25 mouse cellular contexts compared by ENCODE assay signal in the genomic region with DNA sequence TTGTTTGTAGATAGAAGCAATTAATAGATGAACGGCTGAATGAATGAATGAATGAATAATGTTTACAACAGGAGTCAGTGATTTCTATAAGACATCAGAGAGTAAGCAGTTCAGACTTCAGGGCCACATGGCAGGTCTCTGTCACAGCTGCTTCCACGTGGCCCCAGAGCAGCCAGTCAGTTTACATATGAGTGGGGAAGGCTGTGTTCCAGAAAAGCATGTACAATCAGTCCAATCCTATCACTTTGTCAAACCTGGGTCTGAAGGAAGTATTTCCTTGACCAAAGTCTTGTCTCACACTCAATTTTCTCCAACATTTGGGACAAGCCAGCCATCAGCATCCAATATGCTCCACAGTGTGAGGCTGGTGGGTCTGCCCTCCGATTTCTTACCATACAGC.
DNase-seq lines count a peak whose midpoint lies in the region; ATAC-seq lines count a peak whose summit lies in the region.
"Had no signal": no experiment of that assay in that cellular context is flagged by ENCODE, and none has a peak within 500 bp of the region (broad histone marks: within the 10 kb centered on the region; RNA-seq: fewer than 3 reads in every experiment).

No protein-coding gene starts in this region.

- 62% methylated on average over 3 of the region's 3 CpGs for WGBS in forebrain, embryonic 16.5 days
- WGBS in forebrain, embryonic 12.5 days: 81% methylated on average over 3 of the region's 3 CpGs
- WGBS in lung, embryonic 15.5 days: 36% methylated on average over 3 of the region's 3 CpGs
- 81% methylated on average over 3 of the region's 3 CpGs for WGBS in midbrain, embryonic 14.5 days
- WGBS in midbrain, embryonic 11.5 days: 80% methylated on average over 3 of the region's 3 CpGs

- H3K27ac ChIP-seq in forebrain, embryonic 16.5 days (ENCODE audit: low read length): peak overlapping the region; percentile 15; the same call in 1 of the 2 replicates
- no peak overlapping the region for H3K27ac ChIP-seq in forebrain, embryonic 12.5 days
- peak overlapping the region; percentile 68 for H3K27ac ChIP-seq in lung, embryonic 15.5 days
- H3K27ac ChIP-seq in midbrain, embryonic 14.5 days (replicated peaks; ENCODE audit: low read depth, low read length): peak overlapping the region; percentile 6
- H3K27ac ChIP-seq in midbrain, embryonic 11.5 days (ENCODE audit: low read depth, low read length): no peak overlapping the region
- H3K27ac ChIP-seq: embryonic facial prominence, embryonic 12.5 days; embryonic facial prominence, embryonic 15.5 days; gastrocnemius, adult 2 months; heart, embryonic 13.5 days; hindbrain, embryonic 14.5 days; hindbrain, postnatal 0 days had no signal

- H3K9me3 ChIP-seq in forebrain, embryonic 16.5 days (ENCODE audit: control insufficient read depth, low read length): no peaks in the 10 kb centered on the region
- no peaks in the 10 kb centered on the region for H3K9me3 ChIP-seq in forebrain, embryonic 12.5 days
- H3K9me3 ChIP-seq in lung, embryonic 15.5 days: no peaks in the 10 kb centered on the region
- H3K9me3 ChIP-seq in midbrain, embryonic 14.5 days (ENCODE audit: control insufficient read depth, low read length): no peaks in the 10 kb centered on the region
- H3K9me3 ChIP-seq in midbrain, embryonic 11.5 days (ENCODE audit: control insufficient read depth, low read length): no peaks in the 10 kb centered on the region
- H3K9me3 ChIP-seq: embryonic facial prominence, embryonic 12.5 days; embryonic facial prominence, embryonic 15.5 days; heart, embryonic 13.5 days had no signal

- H3K9ac ChIP-seq in forebrain, embryonic 16.5 days (replicated peaks; ENCODE audit: low read depth, low read length): no peak overlapping the region
- no peak overlapping the region for H3K9ac ChIP-seq in forebrain, embryonic 12.5 days
- H3K9ac ChIP-seq in lung, embryonic 15.5 days: no peak overlapping the region
- no peak overlapping the region for H3K9ac ChIP-seq in midbrain, embryonic 14.5 days (replicated peaks; ENCODE audit: low read length)
- no peak overlapping the region for H3K9ac ChIP-seq in midbrain, embryonic 11.5 days (ENCODE audit: low read length)
- H3K9ac ChIP-seq: embryonic facial prominence, embryonic 12.5 days; embryonic facial prominence, embryonic 15.5 days; forebrain, postnatal 0 days; heart, embryonic 13.5 days; hindbrain, embryonic 14.5 days had no signal

- no peak overlapping the region for H3K4me3 ChIP-seq in forebrain, embryonic 16.5 days (replicated peaks; ENCODE audit: low read length)
- H3K4me3 ChIP-seq in forebrain, embryonic 12.5 days (replicated peaks): no peak overlapping the region
- H3K4me3 ChIP-seq in lung, embryonic 15.5 days: no peak overlapping the region
- no peak overlapping the region for H3K4me3 ChIP-seq in midbrain, embryonic 14.5 days (replicated peaks; ENCODE audit: low read depth, low read length)
- no peak overlapping the region for H3K4me3 ChIP-seq in midbrain, embryonic 11.5 days (ENCODE audit: low read depth, low read length)
- H3K4me3 ChIP-seq: embryonic facial prominence, embryonic 12.5 days; embryonic facial prominence, embryonic 15.5 days; gastrocnemius, adult 2 months; heart, embryonic 13.5 days had no signal

- no peak for DNase-seq in lung, postnatal 10 days
- no peak for DNase-seq in midbrain, embryonic 14.5 days
- DNase-seq in midbrain, embryonic 11.5 days (ENCODE audit: low spot score, missing footprints): no peak
- DNase-seq: adrenal gland, adult 2 months; adrenal gland, postnatal 14 days; cerebellum, adult 11 months; cerebellum, adult 2 months; cerebellum, adult 9-11 months; cerebellum, postnatal 25 days; forebrain, postnatal 0 days; gastrocnemius, adult 2 months; gastrocnemius, postnatal 14 days; heart, adult 18-20 months; heart, postnatal 14 days; heart, postnatal 4 days had no signal

- no peak overlapping the region for H3K4me2 ChIP-seq in forebrain, embryonic 16.5 days (ENCODE audit: low read length)
- no peak overlapping the region for H3K4me2 ChIP-seq in forebrain, embryonic 12.5 days
- no peak overlapping the region for H3K4me2 ChIP-seq in lung, embryonic 15.5 days
- no peak overlapping the region for H3K4me2 ChIP-seq in midbrain, embryonic 14.5 days (ENCODE audit: low read length)
- no peak overlapping the region for H3K4me2 ChIP-seq in midbrain, embryonic 11.5 days
- H3K4me2 ChIP-seq: embryonic facial prominence, embryonic 12.5 days; embryonic facial prominence, embryonic 15.5 days; heart, embryonic 13.5 days; hindbrain, embryonic 14.5 days had no signal

- H3K4me1 ChIP-seq in forebrain, embryonic 16.5 days (replicated peaks; ENCODE audit: control insufficient read depth, insufficient read depth, low read length): peaks cover 20% of the 10 kb centered on the region
- peaks cover 11% of the 10 kb centered on the region; the same call in 1 of the 2 replicates for H3K4me1 ChIP-seq in forebrain, embryonic 12.5 days
- H3K4me1 ChIP-seq in lung, embryonic 15.5 days: peaks cover 12% of the 10 kb centered on the region
- peaks cover 17% of the 10 kb centered on the region for H3K4me1 ChIP-seq in midbrain, embryonic 14.5 days (ENCODE audit: control insufficient read depth, insufficient read depth, low read length)
- peaks cover 4% of the 10 kb centered on the region for H3K4me1 ChIP-seq in midbrain, embryonic 11.5 days (ENCODE audit: control insufficient read depth, insufficient read depth, low read length)
- H3K4me1 ChIP-seq: embryonic facial prominence, embryonic 12.5 days; embryonic facial prominence, embryonic 15.5 days had no signal

- no peaks in the 10 kb centered on the region for H3K36me3 ChIP-seq in forebrain, embryonic 16.5 days (ENCODE audit: control insufficient read depth, insufficient read depth)
- no peaks in the 10 kb centered on the region for H3K36me3 ChIP-seq in forebrain, embryonic 12.5 days (replicated peaks)
- no peaks in the 10 kb centered on the region for H3K36me3 ChIP-seq in lung, embryonic 15.5 days
- no peaks in the 10 kb centered on the region for H3K36me3 ChIP-seq in midbrain, embryonic 14.5 days (ENCODE audit: control insufficient read depth, insufficient read depth, low read length)
- no peaks in the 10 kb centered on the region for H3K36me3 ChIP-seq in midbrain, embryonic 11.5 days (ENCODE audit: control insufficient read depth, insufficient read depth, low read length)
- H3K36me3 ChIP-seq: embryonic facial prominence, embryonic 12.5 days; embryonic facial prominence, embryonic 15.5 days; heart, embryonic 13.5 days had no signal

- no peaks in the 10 kb centered on the region for H3K27me3 ChIP-seq in forebrain, embryonic 16.5 days (replicated peaks; ENCODE audit: control insufficient read depth, insufficient read depth, low read length)
- H3K27me3 ChIP-seq in forebrain, embryonic 12.5 days: peaks cover 3% of the 10 kb centered on the region; the same call in 1 of the 2 replicates
- no peaks in the 10 kb centered on the region for H3K27me3 ChIP-seq in lung, embryonic 15.5 days
- H3K27me3 ChIP-seq in midbrain, embryonic 14.5 days (ENCODE audit: control insufficient read depth, insufficient read depth, low read length): no peaks in the 10 kb centered on the region
- H3K27me3 ChIP-seq in midbrain, embryonic 11.5 days (ENCODE audit: control insufficient read depth, insufficient read depth, low read length): no peaks in the 10 kb centered on the region
- H3K27me3 ChIP-seq: embryonic facial prominence, embryonic 12.5 days; embryonic facial prominence, embryonic 15.5 days; heart, embryonic 13.5 days had no signal

- no peak for ATAC-seq in forebrain, embryonic 16.5 days
- no peak for ATAC-seq in forebrain, embryonic 12.5 days (ENCODE audit: low FRiP score)
- ATAC-seq in lung, embryonic 15.5 days (ENCODE audit: borderline replicate concordance, extremely low read depth, low FRiP score, low TSS enrichment): peak; percentile 88
- no peak for ATAC-seq in midbrain, embryonic 14.5 days (ENCODE audit: low FRiP score, low TSS enrichment)
- no peak for ATAC-seq in midbrain, embryonic 11.5 days (ENCODE audit: low FRiP score)
- ATAC-seq: CD4-positive, CD25-positive, alpha-beta regulatory T cell, adult 4 months; forebrain, postnatal 0 days; hindbrain, postnatal 0 days; inflammation-experienced regulatory T-cells, adult 6 months had no signal

Comparison
In these comparisons a context has a peak if more than half of its experiments do, and no peak if none do; other contexts are left out.
1. H3K27ac ChIP-seq: peak in forebrain, embryonic 16.5 days (single experiment), lung, embryonic 15.5 days (single experiment) and midbrain, embryonic 14.5 days (single experiment); none in forebrain, embryonic 12.5 days (single experiment) and midbrain, embryonic 11.5 days (single experiment).